Mouse (Mus musculus) heart, embryonic 15.5 days (tissue): ENCODE results near the gene Usp53. TPM values are rescaled to one million over a fixed set of nuclear protein-coding genes. Genes with fewer than 3 reads are reported as not detected.

Source experiments
- ATAC-seq: fragments of 200-750 bp; cut with Nextera tagmentation; replicated peaks from 2 replicates; pipeline ENCODE4 v1.8.0; 2017; ENCODE audit warnings: low read depth, moderate TSS enrichment; ENCODE audit not compliant: insufficient number of reproducible peaks, insufficient read depth, low FRiP score
- H3K27ac ChIP-seq: fragments of 300-500 bp; sonication (generic); 2 replicates; pipeline ENCODE4 v1.5.1; 2015; ENCODE audit warnings: mild to moderate bottlenecking, inconsistent platforms
- H3K27me3 ChIP-seq: fragments of 300-500 bp; sonication (generic); 2 replicates; pipeline ENCODE4 v1.6.1; 2015; ENCODE audit warnings: inconsistent platforms
- H3K36me3 ChIP-seq: fragments of 300-500 bp; sonication (generic); 2 replicates; pipeline ENCODE4 v1.6.1; 2015; ENCODE audit warnings: mild to moderate bottlenecking, inconsistent platforms
- H3K4me1 ChIP-seq: fragments of 300-500 bp; sonication (generic); replicated peaks from 2 replicates; pipeline ENCODE4 v1.6.1; 2015; ENCODE audit warnings: inconsistent platforms
- H3K4me2 ChIP-seq: fragments of 300-500 bp; sonication (generic); 2 replicates; pipeline ENCODE4 v1.6.1; 2015; ENCODE audit warnings: inconsistent platforms, mild to moderate bottlenecking, moderate library complexity
- H3K4me3 ChIP-seq: fragments of 300-500 bp; sonication (generic); 2 replicates; pipeline ENCODE4 v1.5.1; 2015; ENCODE audit warnings: mild to moderate bottlenecking, inconsistent platforms
- H3K9ac ChIP-seq: fragments of 300-500 bp; sonication (generic); 2 replicates; pipeline ENCODE4 v1.6.1; 2015; ENCODE audit warnings: mild to moderate bottlenecking, inconsistent platforms
- H3K9me3 ChIP-seq: fragments of 300-500 bp; sonication (generic); replicated peaks from 2 replicates; pipeline ENCODE4 v1.6.1; 2016; ENCODE audit warnings: inconsistent platforms
- WGBS: fragments of 180-500 bp; shearing (Covaris S2); methylation state at CpG from one replicate; pipeline ENCODE4 v1.1.7; 2015; ENCODE audit warnings: mixed read lengths; 5-methylcytosine and 5-hydroxymethylcytosine counted together
- polyA plus RNA-seq: library from polyadenylated mRNA; unstranded; fragments of >200 nt; fragmentation: Nextera tagmentation; extraction: Ambion mirVana; gene quantifications from 2 replicates; pipeline ENCODE4 v1.2.1, GENCODE M21; 2015

The Usp53 gene
- polyA plus RNA-seq, 1 experiment from 2014 or later: 6.3 TPM

GRCm38 (mm10) chr3:122986906-122987305, 2.6 kb upstream of the Usp53 start:
- Histone ChIP-seq H3K9me3 (no peaks in the 10 kb centered on the region), H3K4me3 (no peak overlapping the region), H3K4me1 (peaks cover 31% of the 10 kb centered on the region), H3K36me3 (no peaks in the 10 kb centered on the region), H3K4me2 (no peak overlapping the region), H3K27me3 (no peaks in the 10 kb centered on the region), H3K9ac (no peak overlapping the region), H3K27ac (peak overlapping the region; percentile 97)
- no peak for ATAC-seq
- WGBS: 69% methylated on average over 11 of the region's 11 CpGs

DNA sequence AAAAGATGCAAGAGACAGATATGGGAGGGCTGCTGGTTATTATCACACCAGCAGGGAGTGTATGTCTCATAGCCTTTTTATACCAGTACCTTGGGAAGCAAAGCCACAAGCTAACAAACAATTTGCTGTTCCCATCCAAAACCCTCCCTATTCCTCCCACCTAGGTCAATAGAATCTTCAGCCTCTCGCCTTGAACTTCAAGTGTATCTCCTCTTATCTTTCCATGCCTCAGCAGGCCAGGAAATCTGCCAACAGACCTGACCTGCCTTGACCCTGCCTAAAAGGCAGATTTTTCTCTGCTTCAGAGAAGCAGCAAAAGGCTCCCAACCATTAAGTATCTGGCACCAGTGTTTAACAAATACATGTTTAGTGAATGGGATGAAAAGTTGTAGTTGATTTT, 2.1 kb upstream of the Usp53 start:
- WGBS: 16% methylated on average over 1 of the region's 1 CpGs
- H3K4me3 ChIP-seq: no peak overlapping the region
- H3K9ac ChIP-seq: no peak overlapping the region
- ATAC-seq: no peak
- H3K36me3 ChIP-seq: no peaks in the 10 kb centered on the region
- peak overlapping the region; percentile 97 for H3K27ac ChIP-seq
- H3K4me1 ChIP-seq: peaks cover 31% of the 10 kb centered on the region
- H3K9me3 ChIP-seq: no peaks in the 10 kb centered on the region
- H3K4me2 ChIP-seq: no peak overlapping the region
- no peaks in the 10 kb centered on the region for H3K27me3 ChIP-seq

- peaks cover 31% of the 10 kb centered on the region for H3K4me1 ChIP-seq
- no peaks in the 10 kb centered on the region for H3K9me3 ChIP-seq
- H3K9ac ChIP-seq: peak overlapping the region; percentile 89
- peak overlapping the region; percentile 97 for H3K27ac ChIP-seq
- WGBS: 15% methylated on average over 13 of the region's 13 CpGs
- no peaks in the 10 kb centered on the region for H3K36me3 ChIP-seq
- peak overlapping the region; percentile 80 for H3K4me2 ChIP-seq
- ATAC-seq: no peak
- peak overlapping the region; percentile 88 for H3K4me3 ChIP-seq
- H3K27me3 ChIP-seq: no peaks in the 10 kb centered on the region
Measured at GRCm38 (mm10) chr3:122985183-122985944, 1.1 kb upstream of the Usp53 start.

DNA sequence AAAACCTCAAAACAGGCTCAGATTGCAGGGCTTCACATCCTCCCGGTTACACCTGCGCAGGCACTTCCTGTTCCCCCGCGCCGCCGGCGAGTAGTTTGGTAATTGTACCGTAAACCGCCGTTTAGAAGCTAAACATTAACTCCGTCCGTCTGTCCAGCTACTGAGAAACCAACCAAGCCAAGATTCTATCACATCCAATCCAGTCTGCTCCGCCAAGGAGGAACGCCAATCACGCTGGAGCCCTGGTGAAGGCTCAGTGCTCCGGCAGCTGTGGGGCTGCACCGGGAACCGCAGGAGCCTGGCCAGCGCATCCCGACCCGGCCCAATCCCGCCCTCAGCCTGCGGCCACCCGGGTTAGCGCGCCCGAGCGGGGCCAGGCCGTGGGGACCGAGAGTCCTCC, 461 bp downstream of the Usp53 start:
- peak overlapping the region; percentile 80 for H3K4me2 ChIP-seq
- H3K36me3 ChIP-seq: no peaks in the 10 kb centered on the region
- peak; percentile 77 for ATAC-seq
- H3K4me1 ChIP-seq: peaks cover 26% of the 10 kb centered on the region
- H3K9ac ChIP-seq: peak overlapping the region; percentile 85
- peak overlapping the region; percentile 97 for H3K27ac ChIP-seq
- no peaks in the 10 kb centered on the region for H3K27me3 ChIP-seq
- WGBS: 0% methylated on average over 27 of the region's 30 CpGs
- peak overlapping the region; percentile 88 for H3K4me3 ChIP-seq
- no peaks in the 10 kb centered on the region for H3K9me3 ChIP-seq

- ATAC-seq: no peak
- no peaks in the 10 kb centered on the region for H3K36me3 ChIP-seq
- no peaks in the 10 kb centered on the region for H3K9me3 ChIP-seq
- H3K4me3 ChIP-seq: no peak overlapping the region
- H3K27me3 ChIP-seq: no peaks in the 10 kb centered on the region
- H3K4me2 ChIP-seq: no peak overlapping the region
- 86% methylated on average over 1 of the region's 1 CpGs for WGBS
- no peak overlapping the region for H3K9ac ChIP-seq
- peaks cover 13% of the 10 kb centered on the region for H3K4me1 ChIP-seq
- no peak overlapping the region for H3K27ac ChIP-seq
Measured at GRCm38 (mm10) chr3:122975964-122976363, 8.3 kb downstream of the Usp53 start.

GRCm38 (mm10) chr3:122975363-122975762, 8.9 kb downstream of the Usp53 start:
- no peaks in the 10 kb centered on the region for H3K36me3 ChIP-seq
- H3K4me1 ChIP-seq: peaks cover 13% of the 10 kb centered on the region
- no peaks in the 10 kb centered on the region for H3K27me3 ChIP-seq
- 59% methylated on average over 4 of the region's 4 CpGs for WGBS
- no peak overlapping the region for H3K4me2 ChIP-seq
- no peak overlapping the region for H3K9ac ChIP-seq
- H3K4me3 ChIP-seq: no peak overlapping the region
- ATAC-seq: no peak
- no peak overlapping the region for H3K27ac ChIP-seq
- no peaks in the 10 kb centered on the region for H3K9me3 ChIP-seq

DNA sequence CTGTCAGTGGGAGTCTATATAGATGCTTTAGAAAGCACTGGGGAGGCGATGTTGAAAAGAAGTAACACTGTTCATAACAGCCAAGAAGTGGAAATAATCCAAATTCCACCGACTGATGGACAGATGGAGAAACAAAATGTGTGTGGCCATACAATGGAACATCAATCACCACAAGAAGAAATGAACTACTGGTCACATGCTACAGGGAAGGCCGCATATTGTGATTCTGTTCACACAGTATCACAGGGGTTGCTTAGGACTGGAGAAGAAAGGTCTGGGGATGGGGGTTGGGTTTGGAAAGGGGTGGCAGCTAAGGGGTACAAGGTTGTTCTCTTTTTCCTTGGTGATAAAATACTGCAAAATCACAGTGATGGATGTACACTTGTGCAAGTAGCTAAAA, 9.5 kb downstream of the Usp53 start:
- Histone ChIP-seq H3K36me3 (no peaks in the 10 kb centered on the region), H3K9me3 (no peaks in the 10 kb centered on the region), H3K4me1 (peaks cover 13% of the 10 kb centered on the region), H3K27me3 (no peaks in the 10 kb centered on the region), H3K27ac (no peak overlapping the region), H3K4me3 (no peak overlapping the region), H3K9ac (no peak overlapping the region), H3K4me2 (no peak overlapping the region)
- 76% methylated on average over 3 of the region's 3 CpGs for WGBS
- ATAC-seq: no peak

- no peaks in the 10 kb centered on the region for H3K27me3 ChIP-seq
- no peaks in the 10 kb centered on the region for H3K9me3 ChIP-seq
- no peak overlapping the region for H3K4me2 ChIP-seq
- H3K9ac ChIP-seq: no peak overlapping the region
- no peak overlapping the region for H3K27ac ChIP-seq
- H3K36me3 ChIP-seq: peaks cover 7% of the 10 kb centered on the region; the same call in 1 of the 2 replicates
- 76% methylated on average over 3 of the region's 3 CpGs for WGBS
- H3K4me1 ChIP-seq: peaks cover 13% of the 10 kb centered on the region
- ATAC-seq: no peak
- H3K4me3 ChIP-seq: no peak overlapping the region
Measured at GRCm38 (mm10) chr3:122972126-122972822, 12.0 kb downstream of the Usp53 start.

DNA sequence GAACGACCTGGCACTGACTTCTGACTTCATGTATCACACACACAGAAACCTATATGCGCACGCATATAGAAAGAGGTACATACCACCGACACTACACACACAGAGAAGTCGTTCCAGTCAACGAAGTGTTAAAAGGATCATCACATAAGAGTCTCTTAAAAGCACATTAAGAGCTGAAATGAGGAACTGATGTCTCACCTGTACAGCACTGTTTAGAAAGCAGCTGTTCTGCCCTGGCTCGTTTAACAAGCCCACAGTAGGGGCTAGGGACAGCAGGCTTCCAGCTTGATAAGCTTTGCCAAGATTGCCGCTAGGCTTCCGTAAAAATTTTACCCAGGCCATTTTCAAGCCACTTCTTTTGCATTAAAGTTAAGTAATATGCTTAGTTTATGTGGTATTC, 15.9 kb downstream of the Usp53 start:
- Histone ChIP-seq H3K9me3 (no peaks in the 10 kb centered on the region), H3K9ac (no peak overlapping the region), H3K27me3 (no peaks in the 10 kb centered on the region), H3K27ac (no peak overlapping the region), H3K36me3 (peaks cover 7% of the 10 kb centered on the region; the same call in 1 of the 2 replicates), H3K4me2 (no peak overlapping the region), H3K4me1 (no peaks in the 10 kb centered on the region), H3K4me3 (no peak overlapping the region)
- WGBS: 89% methylated on average over 9 of the region's 9 CpGs
- no peak for ATAC-seq

- Histone ChIP-seq H3K27ac (no peak overlapping the region), H3K4me3 (no peak overlapping the region), H3K9me3 (no peaks in the 10 kb centered on the region), H3K4me1 (no peaks in the 10 kb centered on the region), H3K36me3 (peaks cover 19% of the 10 kb centered on the region; the same call in 1 of the 2 replicates), H3K9ac (no peak overlapping the region), H3K27me3 (no peaks in the 10 kb centered on the region), H3K4me2 (no peak overlapping the region)
- ATAC-seq: no peak
- 72% methylated on average over 5 of the region's 5 CpGs for WGBS
Measured at GRCm38 (mm10) chr3:122964301-122964700, 20.0 kb downstream of the Usp53 start.

DNA sequence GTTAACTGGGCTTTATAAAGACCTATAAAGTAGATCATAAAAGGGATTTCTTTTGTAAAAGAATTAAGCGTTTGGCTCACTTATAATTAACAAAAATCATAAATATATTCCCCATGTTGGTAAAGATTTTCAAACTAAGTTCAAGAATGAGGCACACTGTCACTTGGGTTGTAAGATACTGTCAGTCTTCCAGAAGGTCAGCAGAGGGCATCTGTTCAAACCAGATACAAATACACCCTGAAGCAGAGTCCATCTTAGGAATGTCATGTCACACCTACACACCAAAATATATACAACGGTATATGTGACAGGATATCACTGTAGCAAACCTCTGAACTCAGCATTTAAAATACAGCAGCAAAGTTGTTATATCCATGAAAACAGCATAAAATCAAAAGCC, 34.2 kb downstream of the Usp53 start:
- H3K9me3 ChIP-seq: no peaks in the 10 kb centered on the region
- no peaks in the 10 kb centered on the region for H3K27me3 ChIP-seq
- no peak overlapping the region for H3K27ac ChIP-seq
- 76% methylated on average over 2 of the region's 2 CpGs for WGBS
- no peak for ATAC-seq
- no peak overlapping the region for H3K4me3 ChIP-seq
- no peak overlapping the region for H3K4me2 ChIP-seq
- H3K36me3 ChIP-seq: peaks cover 28% of the 10 kb centered on the region
- no peaks in the 10 kb centered on the region for H3K4me1 ChIP-seq
- H3K9ac ChIP-seq: no peak overlapping the region
